Mouse (Mus musculus) gastrocnemius, adult 18-20 months (tissue): Measurements from ENCODE around the gene Vmn2r35. TPM values are rescaled to one million over a fixed set of nuclear protein-coding genes. Genes with fewer than 3 reads are reported as not detected.
"Not testable (repeated sequence)": the region's sequence is repeated elsewhere in the genome, so short reads cannot be mapped to it uniquely, and the experiment has no call there.

Source experiments
- DNase-seq: peaks from one replicate; pipeline ENCODE4 v3.0.0; 2021; ENCODE audit warnings: low spot score
- long read RNA-seq, 2 experiments: library from polyadenylated mRNA; stranded (forward); transcript quantifications; one replicate each; pipeline ENCODE4 v2.0.0; 2021
- total RNA-seq, 2 experiments: library from RNA; stranded (reverse); gene quantifications; 2 replicates each; pipeline ENCODE4 v1.2.3; 2021

The Vmn2r35 gene
- not detected for total RNA-seq
- long read RNA-seq, experiment 1: 0 reads
- long read RNA-seq, experiment 2: 0 reads

GRCm38 (mm10) chr7:7819767-7820166 is at the start of gene Vmn2r35:
Gene Vmn2r35 (minus strand): TSS chr7:7819867.
- not testable (repeated sequence) for DNase-seq

DNA sequence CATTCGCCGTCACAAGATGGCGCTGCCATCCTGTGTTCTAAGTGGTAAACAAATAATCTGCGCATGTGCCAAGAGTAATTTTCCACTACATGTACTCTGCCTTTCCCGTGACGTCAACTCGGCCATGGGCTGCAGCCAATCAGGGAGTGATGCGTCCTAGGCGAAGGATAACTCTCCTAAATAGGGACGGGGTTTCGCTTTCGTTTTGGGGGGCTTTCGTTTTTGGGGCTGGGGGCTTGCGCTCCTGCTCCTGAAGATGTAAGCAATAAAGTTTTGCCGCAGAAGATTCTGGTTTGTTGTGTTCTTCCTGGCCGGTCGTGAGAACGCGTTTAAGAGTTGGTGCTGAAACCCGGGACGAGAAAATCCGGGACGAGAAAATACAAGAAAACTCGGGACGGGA is 25.5 kb downstream of the Vmn2r35 start:
- not testable (repeated sequence) for DNase-seq

Other genes starting within 250 kb of the Vmn2r35 start
- not detected for gene Vmn2r34, start 130.4 kb downstream of the Vmn2r35 start, total RNA-seq
- not detected for gene Vmn2r36, start 82.6 kb upstream of the Vmn2r35 start, total RNA-seq